Mouse (Mus musculus) kidney, postnatal 0 days (tissue): ENCODE results near the gene Osm. TPM values are rescaled to one million over a fixed set of nuclear protein-coding genes. Genes with fewer than 3 reads are reported as not detected.

Source experiments
- ATAC-seq: fragments of 200-750 bp; cut with Nextera tagmentation; replicated peaks from 2 replicates; pipeline ENCODE4 v1.8.0; 2017; ENCODE audit warnings: low read depth, moderate number of reproducible peaks, moderate TSS enrichment, moderate library complexity; ENCODE audit not compliant: low FRiP score
- DNase-seq: peaks from one replicate; pipeline ENCODE4 v3.0.0-alpha.2; 2016; ENCODE audit warnings: low spot score
- H3K27ac ChIP-seq: fragments of 300-500 bp; sonication (generic); 2 replicates; pipeline ENCODE4 v1.5.1; 2014; ENCODE audit warnings: mild to moderate bottlenecking
- H3K27me3 ChIP-seq: fragments of 300-500 bp; sonication (generic); 2 replicates; pipeline ENCODE4 v1.6.1; 2014; ENCODE audit warnings: low read length, mixed read lengths; ENCODE audit not compliant: insufficient read depth
- H3K36me3 ChIP-seq: fragments of 300-500 bp; sonication (generic); 2 replicates; pipeline ENCODE4 v1.6.1; 2014; ENCODE audit warnings: low read length, mixed read lengths; ENCODE audit not compliant: insufficient read depth
- H3K4me1 ChIP-seq: fragments of 300-500 bp; sonication (generic); replicated peaks from 2 replicates; pipeline ENCODE4 v1.6.1; 2014; ENCODE audit warnings: antibody characterized with exemption, low read length, mixed read lengths; ENCODE audit not compliant: insufficient read depth
- H3K4me2 ChIP-seq: fragments of 300-500 bp; sonication (generic); 2 replicates; pipeline ENCODE4 v1.6.1; 2014; ENCODE audit warnings: mild to moderate bottlenecking, low read length, moderate library complexity, mixed read lengths
- H3K4me3 ChIP-seq: fragments of 300-500 bp; sonication (generic); replicated peaks from 2 replicates; pipeline ENCODE4 v1.5.1; 2014; ENCODE audit warnings: low read depth, low read length
- H3K9ac ChIP-seq: fragments of 300-500 bp; sonication (generic); 2 replicates; pipeline ENCODE4 v1.6.1; 2014; ENCODE audit warnings: low read depth, low read length
- H3K9me3 ChIP-seq: fragments of 300-500 bp; sonication (generic); replicated peaks from 2 replicates; pipeline ENCODE4 v1.6.1; 2016; ENCODE audit warnings: low read length, inconsistent platforms, mixed read lengths
- CTCF ChIP-seq: IDR thresholded peaks from 2 replicates; pipeline ENCODE4 v1.5.1; 2016; ENCODE audit warnings: antibody characterized with exemption, low read depth, mild to moderate bottlenecking, moderate library complexity
- WGBS: fragments of 180-500 bp; shearing (Covaris S2); extraction: QIAGEN DNeasy Blood & Tissue Kit; methylation state at CpG from one replicate; pipeline ENCODE4 v1.1.7; 2014; 5-methylcytosine and 5-hydroxymethylcytosine counted together
- polyA plus RNA-seq: library from polyadenylated mRNA; unstranded; fragments of >200 nt; fragmentation: Nextera tagmentation; extraction: Ambion mirVana; gene quantifications from 2 replicates; pipeline ENCODE4 v1.2.1, GENCODE M21; 2015

The Osm gene
- polyA plus RNA-seq, 1 experiment from 2014 or later: 0.11 TPM

DNA sequence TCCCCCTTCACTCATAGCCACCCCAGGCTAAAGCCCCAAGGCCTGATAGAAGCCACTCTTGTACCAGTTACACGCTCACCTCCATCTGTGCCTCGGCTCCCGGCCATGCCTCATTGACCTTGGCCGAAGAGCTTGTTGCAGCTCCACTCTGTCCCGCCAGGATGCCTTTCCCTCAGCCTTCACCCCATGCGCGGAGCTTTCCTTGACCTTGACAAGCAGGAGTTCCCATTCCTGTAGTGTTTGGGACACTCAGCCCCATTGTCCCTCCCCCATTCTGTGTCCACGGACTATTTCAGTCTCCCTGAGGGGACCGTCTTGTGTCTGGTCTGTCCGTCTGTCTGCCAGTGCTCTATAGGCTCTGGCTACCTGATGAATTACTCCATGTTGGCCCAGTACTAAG, 23.1 kb upstream of the Osm start:
- DNase-seq (no peak), ATAC-seq (no peak)
- WGBS: 57% methylated on average over 10 of the region's 10 CpGs
- Histone ChIP-seq H3K27ac (no peak overlapping the region), H3K27me3 (no peaks in the 10 kb centered on the region), H3K4me2 (no peak overlapping the region), H3K9me3 (no peaks in the 10 kb centered on the region), H3K4me1 (no peaks in the 10 kb centered on the region), H3K36me3 (peaks cover 53% of the 10 kb centered on the region), H3K9ac (no peak overlapping the region), H3K4me3 (no peak overlapping the region)
- no peak for TF ChIP-seq CTCF

DNA sequence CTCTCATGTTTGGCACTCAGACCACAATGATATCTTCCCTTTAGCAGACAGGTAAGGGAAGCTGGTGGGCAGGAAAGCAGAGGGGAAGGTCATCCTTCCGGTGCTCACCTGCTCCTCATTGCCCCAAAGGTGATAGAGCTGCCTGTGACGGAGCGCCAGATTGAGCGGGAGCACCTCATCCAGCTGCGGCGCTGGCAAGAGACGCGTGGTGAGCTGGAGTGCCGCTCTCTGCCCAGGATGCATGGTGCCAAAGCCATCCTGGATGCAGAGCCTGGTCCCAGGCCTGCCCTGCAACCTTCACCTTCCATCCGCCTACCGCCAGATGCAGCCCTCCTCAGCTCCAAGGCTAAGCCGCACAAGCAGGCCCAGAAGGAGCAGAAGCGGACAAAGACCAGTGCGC, 21.6 kb upstream of the Osm start:
- peaks cover 47% of the 10 kb centered on the region for H3K36me3 ChIP-seq
- no peak overlapping the region for H3K9ac ChIP-seq
- H3K4me2 ChIP-seq: no peak overlapping the region
- WGBS: 95% methylated on average over 14 of the region's 14 CpGs
- H3K9me3 ChIP-seq: no peaks in the 10 kb centered on the region
- no peak overlapping the region for H3K4me3 ChIP-seq
- DNase-seq: no peak
- no peaks in the 10 kb centered on the region; the same call in 1 of the 2 replicates for H3K4me1 ChIP-seq
- TF ChIP-seq CTCF: no peak
- no peak overlapping the region for H3K27ac ChIP-seq
- H3K27me3 ChIP-seq: no peaks in the 10 kb centered on the region
- no peak for ATAC-seq

DNA sequence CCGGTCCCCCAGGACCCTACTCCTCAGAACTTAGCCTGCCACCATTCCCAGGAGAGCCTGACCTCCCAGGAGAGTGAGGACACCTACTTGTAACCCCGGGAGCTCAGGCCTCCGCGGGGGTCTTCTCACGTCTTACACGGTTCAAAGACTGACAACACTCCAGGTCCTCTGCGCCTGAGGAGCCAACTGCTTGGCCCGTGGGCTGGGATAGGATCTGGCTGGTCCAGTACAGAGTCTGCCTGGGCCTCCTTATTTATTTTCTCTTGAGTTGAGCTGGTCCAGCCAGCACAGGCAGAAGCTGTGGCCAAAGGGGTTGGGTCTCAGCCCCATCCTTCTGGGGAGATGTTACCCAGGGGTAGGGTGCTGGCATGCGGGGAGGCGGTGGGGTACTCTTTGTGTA, 21.2 kb upstream of the Osm start:
- H3K27ac ChIP-seq: no peak overlapping the region
- ATAC-seq: no peak

DNA sequence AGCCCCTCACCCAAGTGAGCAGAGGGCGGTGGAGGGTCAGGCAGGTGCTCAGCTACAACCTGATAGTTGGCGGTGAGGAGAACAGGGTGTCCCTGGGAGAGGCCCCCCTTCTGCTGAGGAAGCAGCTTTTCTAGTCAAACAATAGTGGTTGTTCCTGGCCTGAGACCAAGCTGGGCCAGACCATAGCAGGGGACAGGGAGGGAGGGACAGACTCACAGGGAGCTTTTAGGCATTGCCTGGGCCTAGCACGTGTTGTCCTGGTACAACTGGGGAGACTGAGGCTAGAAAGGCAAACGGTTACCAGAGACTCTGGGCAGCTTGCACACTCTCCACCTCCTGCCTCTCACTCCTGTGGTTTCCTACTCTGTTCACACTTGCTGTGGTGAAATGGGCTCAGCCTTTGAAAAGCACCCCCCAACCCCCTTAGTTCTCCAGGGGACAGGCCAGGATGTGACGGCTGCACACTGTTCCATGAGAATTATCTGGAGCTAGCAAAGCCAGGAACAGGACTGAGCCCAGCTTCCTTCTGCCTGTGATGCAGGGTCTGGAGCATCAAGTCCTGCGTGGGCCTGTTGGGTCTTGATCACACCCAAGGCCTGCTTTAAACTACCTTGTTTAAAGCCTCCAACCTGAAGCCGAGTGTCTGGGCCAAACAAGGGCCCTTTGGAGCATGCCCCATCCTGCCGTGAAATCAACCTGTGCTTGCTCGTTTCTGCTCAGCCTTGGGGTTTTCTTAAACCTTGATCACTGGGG, 19.8 kb upstream of the Osm start:
- Histone ChIP-seq H3K36me3 (peaks cover 32% of the 10 kb centered on the region), H3K4me1 (no peaks in the 10 kb centered on the region; the same call in 1 of the 2 replicates), H3K27ac (peak overlapping the region; percentile 70), H3K27me3 (no peaks in the 10 kb centered on the region), H3K4me3 (no peak overlapping the region), H3K9me3 (no peaks in the 10 kb centered on the region), H3K9ac (no peak overlapping the region), H3K4me2 (no peak overlapping the region)
- 77% methylated on average over 9 of the region's 9 CpGs for WGBS
- TF ChIP-seq CTCF: no peak
- peak; percentile 45 for DNase-seq
- ATAC-seq: 0 out of 2 replicates have a peak, but pooled peaks have one; percentile 11

More for the DNA sequence above, 21.2 kb upstream of the Osm start:
- 80% methylated on average over 10 of the region's 10 CpGs for WGBS
- Histone ChIP-seq H3K4me3 (no peak overlapping the region), H3K9me3 (no peaks in the 10 kb centered on the region), H3K27me3 (no peaks in the 10 kb centered on the region), H3K4me2 (no peak overlapping the region), H3K36me3 (peaks cover 43% of the 10 kb centered on the region), H3K4me1 (no peaks in the 10 kb centered on the region; the same call in 1 of the 2 replicates), H3K9ac (no peak overlapping the region)
- no peak for DNase-seq
- no peak for TF ChIP-seq CTCF

DNA sequence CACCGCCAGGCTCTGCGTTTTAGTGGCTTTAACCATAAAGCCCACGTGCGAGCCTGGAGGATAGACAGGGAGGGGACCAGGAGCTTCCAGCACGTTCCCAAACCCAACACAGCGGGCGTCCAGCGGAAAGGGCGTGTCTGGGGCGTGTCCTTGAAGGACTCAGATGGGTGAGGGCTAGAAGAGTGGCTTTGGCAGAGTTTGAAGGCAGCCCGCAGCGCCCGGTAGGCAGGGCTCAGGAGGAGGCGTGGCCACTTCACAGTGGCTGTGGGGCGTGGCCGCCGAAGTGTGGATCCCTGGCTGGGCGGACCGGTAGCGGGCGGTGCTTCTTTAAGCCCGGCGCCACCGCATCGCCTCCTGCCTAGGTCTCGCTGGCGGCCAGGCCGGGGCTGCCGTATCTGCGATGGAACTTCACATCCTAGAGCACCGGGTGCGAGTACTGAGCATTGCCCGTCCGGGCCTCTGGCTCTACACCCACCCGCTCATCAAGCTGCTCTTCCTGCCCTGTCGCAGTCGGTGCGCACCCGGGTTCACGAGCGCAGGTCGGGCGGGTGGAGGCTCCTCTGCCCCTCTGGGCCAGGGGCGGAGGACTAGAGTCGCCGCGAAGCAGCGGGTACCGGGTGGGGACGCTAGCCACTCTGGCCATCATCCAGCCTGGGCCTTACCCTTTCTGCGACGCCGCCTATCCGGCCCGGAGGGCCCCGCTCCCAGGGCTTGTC, 18.1 kb upstream of the Osm start, which contains the start of gene Castor1:
Gene Castor1, plus strand, starts transcription at position 312 of the 716 bp plus-strand sequence.
- peak within 1 kb of the TSS; percentile 74 for H3K4me2 ChIP-seq
- TF ChIP-seq CTCF: no peak
- H3K9ac ChIP-seq: peak within 1 kb of the TSS; percentile 46
- no peaks in the 10 kb centered on the region; the same call in 1 of the 2 replicates for H3K4me1 ChIP-seq
- H3K9me3 ChIP-seq: no peaks in the 10 kb centered on the region
- peaks cover 21% of the 10 kb centered on the region for H3K36me3 ChIP-seq
- ATAC-seq: peak; percentile 87
- H3K27ac ChIP-seq: peak within 1 kb of the TSS; percentile 70
- no peaks in the 10 kb centered on the region for H3K27me3 ChIP-seq
- 1% methylated on average over 56 of the region's 56 CpGs for WGBS
- peak; percentile 94 for DNase-seq
- H3K4me3 ChIP-seq: peak within 1 kb of the TSS; percentile 37

DNA sequence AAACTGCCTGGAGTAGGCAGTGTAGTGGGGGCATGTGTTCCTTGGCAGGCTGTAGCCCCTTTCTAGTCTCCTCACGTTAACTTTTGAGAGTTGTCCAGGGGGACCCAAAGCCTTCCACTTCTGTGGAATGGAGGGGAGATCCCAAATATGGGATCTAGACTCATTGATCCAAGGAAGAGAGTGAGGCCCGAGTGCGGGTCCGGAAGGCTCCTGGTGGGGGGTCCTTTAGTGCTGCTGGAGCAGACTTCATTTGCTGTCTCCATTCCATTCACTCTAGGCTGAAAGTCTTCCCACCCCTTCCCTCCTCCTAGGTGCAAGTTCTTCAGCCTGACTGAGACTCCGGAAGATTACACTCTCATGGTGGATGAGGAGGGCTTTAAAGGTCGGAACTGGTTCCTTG, 17.6 kb upstream of the Osm start:
- H3K4me3 ChIP-seq: peak overlapping the region; percentile 37
- H3K27me3 ChIP-seq: no peaks in the 10 kb centered on the region
- no peak overlapping the region for H3K27ac ChIP-seq
- peak overlapping the region; percentile 46 for H3K9ac ChIP-seq
- ATAC-seq: no peak
- H3K4me2 ChIP-seq: peak overlapping the region; percentile 74
- no peak for DNase-seq
- 11% methylated on average over 6 of the region's 6 CpGs for WGBS
- TF ChIP-seq CTCF: no peak
- H3K36me3 ChIP-seq: peaks cover 15% of the 10 kb centered on the region
- H3K4me1 ChIP-seq: no peaks in the 10 kb centered on the region; the same call in 1 of the 2 replicates
- no peaks in the 10 kb centered on the region for H3K9me3 ChIP-seq
